Mouse (Mus musculus) WW6 (cell line): ENCODE data around the gene Letm1.

Source experiments
- DNase-seq: peaks from one replicate; pipeline ENCODE4 v3.0.0-alpha.2; 2013; ENCODE audit warnings: low read depth, low spot score

The Letm1 gene

GRCm38 (mm10) chr5:33707163-33707562, 75.5 kb downstream of the Letm1 start:
- DNase-seq, result no peak

DNA sequence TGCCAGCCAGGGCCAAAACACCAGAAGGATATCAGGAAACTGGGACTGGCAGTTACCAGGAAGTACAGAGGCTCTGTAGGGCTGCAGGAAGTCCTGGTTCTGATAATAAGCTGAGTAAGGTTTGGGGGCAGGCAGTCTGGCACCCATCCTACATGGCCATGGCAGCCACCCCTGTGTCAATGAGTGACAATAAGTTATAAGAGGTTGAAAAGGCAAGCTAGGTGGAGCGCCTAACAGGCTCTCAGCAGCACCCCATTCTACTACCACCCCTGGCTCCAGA, 76.3 kb downstream of the Letm1 start:
- no peak for DNase-seq

DNA sequence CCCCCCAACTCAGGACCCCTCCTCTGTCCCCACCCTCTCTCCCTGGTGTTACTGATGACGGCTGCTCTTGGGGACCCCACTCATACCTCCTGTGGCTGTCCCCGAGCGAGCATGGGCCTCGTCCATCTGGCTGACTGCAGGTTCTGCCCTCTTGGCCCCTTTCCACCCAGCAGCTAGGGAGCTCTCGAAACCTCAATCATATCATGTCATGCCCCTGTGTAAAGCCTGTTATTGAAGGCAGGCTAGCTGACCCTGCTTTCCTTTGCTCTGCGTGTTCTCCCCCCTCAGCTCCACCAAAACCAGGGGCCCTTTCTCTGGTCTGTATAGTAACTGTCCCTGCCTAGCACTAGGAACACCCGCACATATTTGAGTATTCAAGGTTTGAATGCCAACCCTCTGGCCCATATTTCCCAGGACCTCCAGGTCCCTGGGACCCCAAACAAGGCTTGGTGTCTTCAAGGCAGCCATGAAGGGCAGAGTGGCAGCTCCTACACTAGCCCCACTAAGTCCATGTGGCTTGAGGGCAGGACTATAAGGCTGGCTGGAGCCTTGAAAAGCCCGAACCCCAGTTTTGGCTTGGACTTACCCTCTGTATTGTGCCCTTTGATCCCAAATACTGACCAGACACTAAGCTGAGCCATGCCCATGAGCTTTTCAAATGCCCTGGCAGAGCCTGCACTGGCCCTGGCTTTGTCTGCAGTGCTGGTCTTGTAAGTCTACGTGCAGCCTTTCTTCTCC, 76.8 kb downstream of the Letm1 start:
- no peak for DNase-seq

- DNase-seq, result no peak
These were observed 77.5 kb downstream of the Letm1 start for GRCm38 (mm10) chr5:33704945-33705611.

DNA sequence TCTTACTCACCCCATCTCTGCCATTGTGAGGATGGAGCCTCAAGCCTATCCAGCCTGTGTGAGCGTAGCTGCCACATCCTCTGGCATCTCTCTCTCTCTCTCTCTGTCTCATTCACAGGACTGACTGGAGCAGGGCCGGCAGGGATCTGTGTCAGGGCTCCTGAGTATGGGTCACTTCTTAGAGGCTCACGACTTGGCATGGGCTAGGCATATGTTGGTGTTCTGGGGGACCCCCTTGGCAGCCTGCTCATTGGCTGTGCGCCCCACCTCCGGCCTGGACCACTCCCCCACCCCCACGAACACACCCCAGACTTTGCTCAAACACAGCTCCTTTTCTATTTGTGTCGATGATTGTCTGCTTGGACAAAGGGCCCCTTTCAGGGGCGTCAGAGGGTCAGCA, 78.6 kb downstream of the Letm1 start:
- no peak for DNase-seq

DNA sequence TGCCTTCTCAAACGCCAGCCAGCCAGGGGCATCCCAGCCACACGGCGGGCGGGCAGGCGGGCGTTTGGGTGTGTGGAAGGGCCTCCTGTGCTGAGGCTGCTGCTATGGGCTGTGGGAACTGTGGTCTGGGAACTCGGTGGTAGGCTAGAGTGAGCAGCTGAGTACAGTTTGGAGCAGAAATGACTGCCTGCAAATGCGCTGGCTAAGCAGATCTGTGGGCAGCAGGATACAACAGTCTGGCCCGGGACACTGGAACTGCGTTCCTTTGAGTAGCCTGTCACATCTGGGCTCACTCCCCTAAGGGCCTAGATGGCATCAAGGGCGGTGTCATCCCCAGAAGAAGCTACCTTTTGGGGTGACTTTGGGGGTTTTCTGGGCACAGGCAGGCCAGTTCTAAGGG, 80.8 kb downstream of the Letm1 start:
- DNase-seq, result no peak

- DNase-seq, result no peak
These were observed 82.6 kb downstream of the Letm1 start for GRCm38 (mm10) chr5:33700010-33700409.

- DNase-seq, result no peak
These were observed 83.9 kb downstream of the Letm1 start for GRCm38 (mm10) chr5:33698669-33699068.

DNA sequence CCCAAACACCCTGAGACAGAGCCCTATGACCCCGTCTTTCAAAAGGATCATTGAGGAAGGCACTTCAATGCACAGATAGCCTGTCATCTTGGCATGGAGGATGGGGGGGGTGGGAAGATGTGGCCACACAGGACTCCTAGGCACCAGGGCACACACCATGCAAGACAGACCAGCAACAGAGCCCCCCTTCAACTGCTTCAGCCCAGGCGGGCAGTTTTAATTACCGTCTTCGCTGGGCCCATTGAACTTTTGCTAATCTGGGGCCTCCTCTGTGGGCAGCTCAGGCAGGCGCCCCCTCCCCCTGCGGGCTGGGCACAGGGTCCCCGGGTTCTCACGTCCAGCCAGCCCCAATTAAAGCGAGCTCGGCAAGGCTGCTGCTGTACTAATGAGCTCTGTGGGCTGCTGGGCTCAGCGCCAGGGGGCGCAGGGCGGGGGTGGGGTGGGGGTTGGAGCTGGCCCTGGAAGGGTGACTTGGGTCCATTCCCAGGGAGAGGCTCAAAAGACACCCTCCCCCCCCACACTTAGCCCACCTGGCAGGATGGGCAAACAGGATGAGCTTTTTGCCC, 84.6 kb downstream of the Letm1 start:
- DNase-seq, result no peak

GRCm38 (mm10) chr5:33697534-33697933, 85.1 kb downstream of the Letm1 start:
- no peak for DNase-seq

DNA sequence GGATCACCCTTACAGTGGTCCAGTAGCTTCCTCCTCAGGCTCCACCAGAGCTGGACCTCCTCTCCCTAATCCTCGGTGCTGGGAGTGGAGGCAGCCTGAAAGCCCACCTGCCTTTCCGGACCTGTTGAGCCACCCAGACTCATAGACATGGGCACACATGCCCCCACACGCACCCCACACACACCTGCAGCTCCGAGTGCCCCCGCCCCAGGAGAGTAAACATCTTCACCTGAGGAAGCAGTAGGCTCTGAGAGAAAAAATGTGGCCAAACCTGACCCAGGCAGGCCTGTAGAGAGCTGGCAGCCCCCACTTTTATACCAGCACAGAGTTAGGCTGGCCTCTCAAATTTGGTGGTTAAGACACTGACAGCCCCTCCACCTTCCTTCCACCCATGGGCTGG, 86.2 kb downstream of the Letm1 start:
- DNase-seq, result no peak

DNA sequence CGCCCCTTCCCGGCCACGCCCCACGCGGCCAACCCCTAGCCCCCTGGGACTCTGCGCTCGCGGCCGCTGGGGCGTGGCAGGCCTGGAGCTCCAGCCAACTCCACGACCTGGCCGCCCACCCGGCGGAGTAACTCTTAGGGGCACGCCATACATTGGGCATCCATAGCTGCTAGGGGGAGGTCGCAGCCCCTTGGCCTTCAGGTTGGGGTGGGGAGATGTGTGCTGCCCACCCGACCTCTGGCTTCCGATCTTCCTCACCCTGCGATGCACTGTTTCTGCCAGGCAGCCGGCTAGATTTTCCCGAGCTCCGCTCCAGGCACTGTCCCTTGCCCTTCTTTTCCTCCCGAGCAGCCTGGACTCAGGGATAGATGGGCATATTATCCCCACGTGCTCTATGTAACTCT, 86.9 kb downstream of the Letm1 start:
- DNase-seq, result no peak

GRCm38 (mm10) chr5:33694848-33695717, 87.5 kb downstream of the Letm1 start:
- no peak for DNase-seq

DNA sequence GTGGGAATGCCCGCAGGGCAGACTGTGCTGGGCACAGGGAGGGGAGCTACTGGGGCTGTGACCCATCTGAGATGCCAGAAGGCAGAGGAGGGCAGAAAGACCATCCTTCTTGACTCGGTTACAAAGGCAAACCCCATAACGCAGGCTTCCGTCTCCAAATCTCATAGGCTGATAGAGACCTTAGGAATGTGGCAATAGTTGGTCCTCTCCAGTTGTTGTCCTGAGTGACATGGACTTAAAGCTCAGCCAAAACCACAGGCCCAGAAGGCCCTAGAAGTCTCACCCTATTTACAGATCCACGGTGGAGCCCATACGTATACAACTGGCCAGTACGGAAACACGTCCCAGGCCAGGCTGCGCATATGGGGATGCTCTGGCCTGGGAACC, 88.2 kb downstream of the Letm1 start:
- DNase-seq, result no peak

GRCm38 (mm10) chr5:33692393-33692792, 90.2 kb downstream of the Letm1 start:
- DNase-seq, result no peak

DNA sequence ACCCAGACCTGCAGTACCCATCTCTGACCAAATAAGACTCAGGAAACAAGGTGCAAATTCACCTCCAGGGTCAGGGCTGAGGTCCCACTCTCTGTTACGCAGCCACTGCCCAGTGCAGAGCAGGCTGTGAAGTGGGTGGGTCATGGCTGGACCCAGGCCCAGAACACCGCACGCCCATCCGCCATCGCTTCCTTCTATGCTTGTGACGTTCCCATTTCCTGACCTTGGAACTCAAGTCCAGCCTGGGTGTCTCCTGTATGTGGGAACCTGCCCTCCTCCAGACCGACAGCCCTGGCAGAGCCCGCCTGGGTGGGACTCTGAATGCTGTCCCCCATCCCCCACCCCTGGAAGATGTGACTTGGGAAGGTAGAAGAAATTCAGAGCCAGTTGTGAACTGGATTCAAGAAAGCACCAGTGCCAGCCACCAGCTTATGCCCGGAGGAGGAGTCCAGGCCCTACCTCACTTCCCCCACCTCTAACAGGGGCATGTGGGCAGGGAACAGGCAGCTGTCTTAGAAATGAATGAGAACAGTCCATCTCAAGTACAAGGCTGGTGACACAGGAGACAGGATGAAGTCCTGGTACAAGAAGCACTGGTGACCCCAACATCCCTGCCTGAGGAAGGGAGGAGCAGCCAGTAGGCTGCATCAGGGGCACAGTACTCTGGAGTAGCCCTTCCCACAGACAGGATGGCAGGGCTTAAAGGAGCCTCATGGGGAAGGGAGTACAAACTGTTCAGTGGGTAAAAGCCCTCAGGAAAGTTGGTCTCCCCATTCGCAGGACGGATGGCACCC, 92.6 kb downstream of the Letm1 start:
- DNase-seq, result no peak
